Mouse (Mus musculus) lung, adult 2 months (tissue): ENCODE results near the gene Xiap.

ENCODE experiments used
- CTCF ChIP-seq: fragments of 200-500 bp; IDR thresholded peaks from 2 replicates; pipeline ENCODE4 v1.5.1; 2011; ENCODE audit warnings: mild to moderate bottlenecking, low read length, control low read depth; ENCODE audit not compliant: insufficient read depth
- POLR2A ChIP-seq: fragments of 200-500 bp; IDR thresholded peaks from 2 replicates; pipeline ENCODE4 v1.6.1; 2011; ENCODE audit warnings: low read depth, mild to moderate bottlenecking, control low read depth, low read length, borderline replicate concordance; ENCODE audit errors: extremely low read depth

- TF ChIP-seq POLR2A (no peak), CTCF (no peak)
Measured at GRCm38 (mm10) chrX:42057012-42057411, 2.5 kb upstream of the Xiap start.
